27 mouse cellular contexts compared by ENCODE assay signal in genomic region chr3:129578741-129579475, GRCm38 (mm10). TPM values are rescaled to one million over a fixed set of nuclear protein-coding genes. Genes with fewer than 3 reads are reported as not detected.
DNase-seq lines count a peak whose midpoint lies in the region; ATAC-seq and TF ChIP-seq lines count a peak whose summit lies in the region.
"Had no signal": no experiment of that assay in that cellular context is flagged by ENCODE, and none has a peak within 500 bp of the region (broad histone marks: within the 10 kb centered on the region; RNA-seq: fewer than 3 reads in every experiment).

No protein-coding gene starts in this region.

- no peak overlapping the region for H3K4me3 ChIP-seq in kidney, embryonic 16.5 days (ENCODE audit: low read length)
- H3K4me3 ChIP-seq in small intestine, adult 2 months (ENCODE audit: low read depth, low read length) = peak overlapping the region; percentile 12; the same call in 1 of the 2 replicates
- no peak overlapping the region for H3K4me3 ChIP-seq in lung, postnatal 0 days (ENCODE audit: low read depth, low read length)
- H3K4me3 ChIP-seq: embryonic facial prominence, embryonic 10.5 days; limb, embryonic 12.5 days; lung, embryonic 15.5 days; midbrain, embryonic 15.5 days; neural tube, embryonic 13.5 days had no signal

- TF ChIP-seq POLR2A in small intestine, adult 2 months (IDR thresholded peaks at IDR 0.05; ENCODE audit: low read depth, low read length) = no peak

- no peak for DNase-seq in kidney, adult 8-10 months
- DNase-seq in adrenal gland, adult (ENCODE audit: inconsistent age in 2 of 2, low spot score in 1 of 2) = peak; percentile 63 to 84
- DNase-seq in adrenal gland, postnatal 36 days = peak; percentile 67 to 77
- DNase-seq in lung, postnatal 0 days (ENCODE audit: low spot score) = no peak
- no peak for DNase-seq in thymus, postnatal 0 days (ENCODE audit: low spot score)
- DNase-seq: cerebellum, adult 2 months; cerebellum, postnatal 36 days; forebrain, postnatal 0 days; gastrocnemius, postnatal 36 days; heart, postnatal 4 days; kidney, postnatal 36 days; lung, postnatal 4 days; right cerebral cortex, adult 18-20 months; thymus, adult 2 months had no signal

- TF ChIP-seq CTCF in small intestine, adult 2 months (IDR thresholded peaks at IDR 0.05; ENCODE audit: extremely low read depth, insufficient read length, insufficient replicate concordance, low read depth, low read length) = no peak
- no peak for TF ChIP-seq CTCF in lung, postnatal 0 days (IDR thresholded peaks at IDR 0.05)

- no peaks in the 10 kb centered on the region for H3K27me3 ChIP-seq in kidney, embryonic 16.5 days (ENCODE audit: insufficient read depth, low read length)
- no peaks in the 10 kb centered on the region for H3K27me3 ChIP-seq in small intestine, adult 2 months (ENCODE audit: control insufficient read depth, insufficient read depth, low read length)
- H3K27me3 ChIP-seq in lung, postnatal 0 days (replicated peaks; ENCODE audit: insufficient read depth, low read length) = no peaks in the 10 kb centered on the region
- H3K27me3 ChIP-seq: CH12.LX; limb, embryonic 12.5 days; lung, embryonic 15.5 days; midbrain, embryonic 15.5 days; neural tube, embryonic 13.5 days had no signal

- 0 out of 2 replicates have a peak, but pooled peaks have one; percentile 28 for ATAC-seq in kidney, embryonic 16.5 days (ENCODE audit: low FRiP score, low TSS enrichment)
- no peak for ATAC-seq in lung, postnatal 0 days
- ATAC-seq: forebrain, postnatal 0 days; inflammation-experienced regulatory T-cells, adult 6 months; midbrain, embryonic 15.5 days had no signal

- peaks cover 27% of the 10 kb centered on the region for H3K4me1 ChIP-seq in kidney, embryonic 16.5 days (ENCODE audit: insufficient read depth, low read length)
- H3K4me1 ChIP-seq in small intestine, adult 2 months (ENCODE audit: control insufficient read depth, insufficient read depth, insufficient read length, low read length) = peaks cover 43% of the 10 kb centered on the region
- no peaks in the 10 kb centered on the region for H3K4me1 ChIP-seq in lung, postnatal 0 days (ENCODE audit: insufficient read depth, low read depth, low read length)
- H3K4me1 ChIP-seq: embryonic facial prominence, embryonic 10.5 days; lung, embryonic 15.5 days had no signal

- 83% methylated on average over 11 of the region's 11 CpGs for WGBS in kidney, embryonic 16.5 days
- WGBS in small intestine, adult 2 months = 65% methylated on average over 11 of the region's 11 CpGs
- 83% methylated on average over 11 of the region's 11 CpGs for WGBS in lung, postnatal 0 days

- H3K9me3 ChIP-seq in kidney, embryonic 16.5 days (ENCODE audit: low read length) = peaks cover 4% of the 10 kb centered on the region; the same call in 1 of the 2 replicates
- H3K9me3 ChIP-seq in lung, postnatal 0 days (ENCODE audit: low read length) = no peaks in the 10 kb centered on the region
- H3K9me3 ChIP-seq: embryonic facial prominence, embryonic 10.5 days; G1E; limb, embryonic 12.5 days; lung, embryonic 15.5 days; midbrain, embryonic 15.5 days; neural tube, embryonic 13.5 days had no signal

- H3K36me3 ChIP-seq in kidney, embryonic 16.5 days (ENCODE audit: insufficient read depth, low read length) = peaks cover 16% of the 10 kb centered on the region
- H3K36me3 ChIP-seq in small intestine, adult 2 months (ENCODE audit: control insufficient read depth, insufficient read depth, low read length) = no peaks in the 10 kb centered on the region
- no peaks in the 10 kb centered on the region for H3K36me3 ChIP-seq in lung, postnatal 0 days (ENCODE audit: insufficient read depth, low read length)
- H3K36me3 ChIP-seq: lung, embryonic 15.5 days had no signal

- no peak overlapping the region for H3K27ac ChIP-seq in kidney, embryonic 16.5 days (ENCODE audit: low read length)
- H3K27ac ChIP-seq in small intestine, adult 2 months (ENCODE audit: insufficient read depth, low read depth, low read length) = peak overlapping the region; percentile 96
- H3K27ac ChIP-seq in lung, postnatal 0 days (ENCODE audit: low read length) = no peak overlapping the region
- H3K27ac ChIP-seq: embryonic facial prominence, embryonic 10.5 days; hindbrain, embryonic 14.5 days; limb, embryonic 12.5 days; liver, embryonic 14.5 days; lung, embryonic 15.5 days; midbrain, embryonic 15.5 days; neural tube, embryonic 13.5 days; stomach, postnatal 0 days had no signal

- no peak overlapping the region for H3K4me2 ChIP-seq in kidney, embryonic 16.5 days (replicated peaks; ENCODE audit: low read depth, low read length)
- H3K4me2 ChIP-seq in lung, postnatal 0 days (replicated peaks; ENCODE audit: low read depth, low read length) = no peak overlapping the region
- H3K4me2 ChIP-seq: hindbrain, embryonic 14.5 days; limb, embryonic 12.5 days; lung, embryonic 15.5 days; midbrain, embryonic 15.5 days; neural tube, embryonic 13.5 days had no signal

- no peak for TF ChIP-seq EP300 in lung, postnatal 0 days (IDR thresholded peaks at IDR 0.05)

- no peak overlapping the region for H3K9ac ChIP-seq in kidney, embryonic 16.5 days (replicated peaks; ENCODE audit: low read length)
- H3K9ac ChIP-seq in lung, postnatal 0 days (replicated peaks; ENCODE audit: low read depth) = no peak overlapping the region
- H3K9ac ChIP-seq: forebrain, postnatal 0 days; hindbrain, embryonic 14.5 days; limb, embryonic 12.5 days; liver, embryonic 14.5 days; lung, embryonic 15.5 days; midbrain, embryonic 15.5 days; neural tube, embryonic 13.5 days had no signal

RNA-seq across cellular contexts. Expression of gene Elovl6, which starts 46.8 kb away (rescaled TPM):
- 40.5 and 54.9 TPM in 2 replicates for polyA plus RNA-seq in kidney, embryonic 16.5 days (2015; fragmentation: Nextera tagmentation; extraction: Ambion mirVana)
- total RNA-seq in adrenal gland, postnatal 36 days (2021) = 10 to 100 TPM; 90.1 to 91.1 TPM
- polyA plus RNA-seq in small intestine, adult 2 months (2012; rRNA removed) = 25.3 and 56.2 TPM in 2 replicates
- 3.7 and 4.1 TPM in 2 replicates for polyA plus RNA-seq in lung, postnatal 0 days (2015; fragmentation: Nextera tagmentation; extraction: Ambion mirVana)
- 6.6 and 9.2 TPM in 2 replicates for polyA plus RNA-seq in thymus, postnatal 0 days (2015; fragmentation: Nextera tagmentation; extraction: Ambion mirVana)

Comparison
In these comparisons a context has a peak if more than half of its experiments do, and no peak if none do; other contexts are left out.
1. DNase-seq: peak in adrenal gland, adult (2 of 2) and adrenal gland, postnatal 36 days (2 of 2); none in kidney, adult 8-10 months (0 of 2), lung, postnatal 0 days (single experiment) and thymus, postnatal 0 days (single experiment).